Mouse (Mus musculus): ENCODE measurements around the gene Chka. TPM values are rescaled to one million over a fixed set of nuclear protein-coding genes. Genes with fewer than 3 reads are reported as not detected.

The Chka gene
- total and polyA plus RNA-seq, 3 experiments: 7.6 to 13.0 (median 10.1) TPM

DNA sequence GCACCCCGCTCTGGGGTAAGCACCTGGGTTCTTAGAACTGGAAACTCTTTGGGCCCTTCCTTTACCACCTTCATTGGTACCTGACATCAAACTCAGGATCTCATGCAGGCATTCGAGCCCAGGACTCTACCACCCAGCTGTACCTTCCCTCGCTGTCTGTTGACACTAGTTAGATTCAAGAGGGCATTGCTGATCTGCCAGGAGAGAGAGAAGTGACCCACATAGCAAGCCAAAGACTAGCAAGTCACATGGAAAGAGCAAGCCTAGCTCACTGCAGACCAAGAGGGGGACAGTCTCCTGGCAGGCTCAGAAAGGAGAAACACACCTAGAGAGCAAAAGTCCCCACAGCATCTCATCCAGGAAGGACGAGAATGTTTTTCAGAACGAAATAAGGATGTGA is 10.9 kb upstream of the Chka start:
- no peak overlapping the region for H3K27ac ChIP-seq (ENCODE audit: insufficient read depth, low read depth)
- H3K9me3 ChIP-seq (replicated peaks; ENCODE audit: low read length): no peaks in the 10 kb centered on the region
- dilution Hi-C loops (cut with MboI; ENCODE audit: extremely low pct_ligation_motif_present, extremely low pct_unique_long_range_greater_than_20kb, low sequenced_read_pairs) (no loop called here), in situ Hi-C loops (cut with MboI; ENCODE audit: low pct_ligation_motif_present, low pct_unique_long_range_greater_than_20kb, low sequenced_read_pairs) (no loop called here)
- no peaks in the 10 kb centered on the region for H3K36me3 ChIP-seq (replicated peaks in 1 of 2; ENCODE audit: control insufficient read depth in 1 of 2, insufficient read depth in 1 of 2, low read length in 1 of 2)
- TF ChIP-seq PAX5 (IDR thresholded peaks at IDR 0.05; ENCODE audit: low read length): no peak
- TF ChIP-seq USF1 (IDR thresholded peaks at IDR 0.05; ENCODE audit: low read depth, low read length): no peak
- TF ChIP-seq ETS1 (conservative IDR thresholded peaks at IDR 0.05; ENCODE audit: low read depth, low read length): no peak
- no peak for TF ChIP-seq GABPA (IDR thresholded peaks at IDR 0.05; ENCODE audit: insufficient replicate concordance, low read depth, low read length)
- no peak for TF ChIP-seq JUN (IDR thresholded peaks at IDR 0.05; ENCODE audit: insufficient read depth, low read depth, low read length)
- TF ChIP-seq TCF12 (IDR thresholded peaks at IDR 0.05; ENCODE audit: low read depth, low read length): no peak
- no peak for TF ChIP-seq ELF1 (IDR thresholded peaks at IDR 0.05; ENCODE audit: low read depth, low read length)
- TF ChIP-seq SIN3A (IDR thresholded peaks at IDR 0.05; ENCODE audit: low read length): no peak
- no peak for TF ChIP-seq USF2 (conservative IDR thresholded peaks at IDR 0.05; ENCODE audit: low read depth, low read length)
- no peak for TF ChIP-seq E2F4 (IDR thresholded peaks at IDR 0.05; ENCODE audit: insufficient replicate concordance, low read depth, low read length)
- no peak for TF ChIP-seq CHD1 (IDR thresholded peaks at IDR 0.05; ENCODE audit: low read depth, low read length)
- TF ChIP-seq RAD21 (IDR thresholded peaks at IDR 0.05; ENCODE audit: low read depth, low read length): no peak
- TF ChIP-seq MAZ (IDR thresholded peaks at IDR 0.05; ENCODE audit: low read depth, low read length): no peak
- no peak for TF ChIP-seq ZMIZ1 (IDR thresholded peaks at IDR 0.05; ENCODE audit: low read depth, low read length)
- no peak for TF ChIP-seq MXI1 (IDR thresholded peaks at IDR 0.05; ENCODE audit: low read depth, low read length)
- H3K4me3 ChIP-seq (replicated peaks in 1 of 3; ENCODE audit: low read depth in 2 of 3, low read length in 2 of 3, poor library complexity in 1 of 3): no peak overlapping the region
- no peaks in the 10 kb centered on the region for H3K79me2 ChIP-seq (replicated peaks; ENCODE audit: control insufficient read depth, extremely low read depth, insufficient read depth, poor library complexity, severe bottlenecking)
- no peak overlapping the region for H3K9ac ChIP-seq (ENCODE audit: insufficient read depth, low read depth)
- H3K4me1 ChIP-seq (ENCODE audit: control insufficient read depth in 1 of 2, insufficient read depth in 2 of 2): peaks cover 0 to 3% of the 10 kb centered on the region in 2 experiments; a peak in 1 of 4 replicates
- peaks cover 2% of the 10 kb centered on the region for H3K27me3 ChIP-seq (replicated peaks)
- no peak for DNase-seq (ENCODE audit: extremely low read depth)
- H3K4me2 ChIP-seq (ENCODE audit: insufficient read depth, low read depth, poor library complexity, severe bottlenecking): no peak overlapping the region

GRCm38 (mm10) chr19:3842359-3843148 is 9.0 kb upstream of the Chka start:
- Histone ChIP-seq H3K4me3 (replicated peaks in 1 of 3; ENCODE audit: low read depth in 2 of 3, low read length in 2 of 3, poor library complexity in 1 of 3) (no peak overlapping the region), H3K9ac (ENCODE audit: insufficient read depth, low read depth) (no peak overlapping the region), H3K27ac (ENCODE audit: insufficient read depth, low read depth) (no peak overlapping the region), H3K4me1 (ENCODE audit: control insufficient read depth in 1 of 2, insufficient read depth in 2 of 2) (peaks cover 0 to 14% of the 10 kb centered on the region in 2 experiments; a peak in 2 of 4 replicates), H3K79me2 (replicated peaks; ENCODE audit: control insufficient read depth, extremely low read depth, insufficient read depth, poor library complexity, severe bottlenecking) (no peaks in the 10 kb centered on the region), H3K9me3 (replicated peaks; ENCODE audit: low read length) (no peaks in the 10 kb centered on the region), H3K27me3 (replicated peaks) (peaks cover under 1% of the 10 kb centered on the region), H3K36me3 (replicated peaks in 1 of 2; ENCODE audit: control insufficient read depth in 1 of 2, insufficient read depth in 1 of 2, low read length in 1 of 2) (no peaks in the 10 kb centered on the region), H3K4me2 (ENCODE audit: insufficient read depth, low read depth, poor library complexity, severe bottlenecking) (no peak overlapping the region)
- TF ChIP-seq NRF1 (IDR thresholded peaks at IDR 0.05; ENCODE audit: low read depth, low read length) (no peak), MEF2A (IDR thresholded peaks at IDR 0.05; ENCODE audit: borderline replicate concordance, low read depth, low read length) (no peak), RAD21 (IDR thresholded peaks at IDR 0.05; ENCODE audit: low read depth, low read length) (no peak), ELF1 (IDR thresholded peaks at IDR 0.05; ENCODE audit: low read depth, low read length) (no peak), KAT2A (IDR thresholded peaks at IDR 0.05; ENCODE audit: insufficient replicate concordance, low read length) (no peak), RCOR1 (conservative IDR thresholded peaks at IDR 0.05; ENCODE audit: low read depth, low read length) (no peak), ZMIZ1 (IDR thresholded peaks at IDR 0.05; ENCODE audit: low read depth, low read length) (no peak), TCF12 (IDR thresholded peaks at IDR 0.05; ENCODE audit: low read depth, low read length) (no peak), SIN3A (IDR thresholded peaks at IDR 0.05; ENCODE audit: low read length) (no peak)
- in situ Hi-C loops (cut with MboI; ENCODE audit: low pct_ligation_motif_present, low pct_unique_long_range_greater_than_20kb, low sequenced_read_pairs): no loop called here
- DNase-seq (ENCODE audit: extremely low read depth): no peak
- dilution Hi-C loops (cut with MboI; ENCODE audit: extremely low pct_ligation_motif_present, extremely low pct_unique_long_range_greater_than_20kb, low sequenced_read_pairs): no loop called here
